Mouse (Mus musculus): ENCODE results near the gene Parp14.

The Parp14 gene

GRCm38 (mm10) chr16:35870581-35871047 lies 730 bp downstream of the Parp14 start:
- peak; percentile 33 for DNase-seq (ENCODE audit: low spot score)

GRCm38 (mm10) chr16:35869656-35870055 lies 1.7 kb downstream of the Parp14 start:
- DNase-seq (ENCODE audit: low spot score) = no peak

- DNase-seq (ENCODE audit: low spot score) = no peak
These were observed 2.2 kb downstream of the Parp14 start for GRCm38 (mm10) chr16:35869126-35869525.

GRCm38 (mm10) chr16:35867726-35868125 lies 3.6 kb downstream of the Parp14 start:
- no peak for DNase-seq (ENCODE audit: low spot score)

- no peak for DNase-seq (ENCODE audit: low spot score)
These were observed 9.3 kb downstream of the Parp14 start for GRCm38 (mm10) chr16:35862057-35862456.

GRCm38 (mm10) chr16:35860236-35860635 lies 11.1 kb downstream of the Parp14 start:
- no peak for DNase-seq (ENCODE audit: low spot score)

- DNase-seq (ENCODE audit: low spot score) = no peak
These were observed 14.6 kb downstream of the Parp14 start for GRCm38 (mm10) chr16:35856766-35857165.

- DNase-seq (ENCODE audit: low spot score) = no peak
These were observed 15.5 kb downstream of the Parp14 start for GRCm38 (mm10) chr16:35855846-35856245.

GRCm38 (mm10) chr16:35847138-35847537 lies 24.2 kb downstream of the Parp14 start:
- DNase-seq (ENCODE audit: low spot score) = no peak

- DNase-seq (ENCODE audit: low spot score) = no peak
These were observed 31.7 kb downstream of the Parp14 start for GRCm38 (mm10) chr16:35839680-35840079.

GRCm38 (mm10) chr16:35834653-35835052 lies 36.7 kb downstream of the Parp14 start:
- no peak for DNase-seq (ENCODE audit: low spot score)

- DNase-seq (ENCODE audit: low spot score) = no peak
These were observed 38.4 kb downstream of the Parp14 start for GRCm38 (mm10) chr16:35832926-35833325.

- DNase-seq (ENCODE audit: low spot score) = no peak
These were observed 41.3 kb downstream of the Parp14 start for GRCm38 (mm10) chr16:35829999-35830398.

- peak; percentile 56 for DNase-seq (ENCODE audit: low spot score)
These were observed 53.9 kb downstream of the Parp14 start for GRCm38 (mm10) chr16:35817255-35818089.

GRCm38 (mm10) chr16:35813119-35813518 lies 58.2 kb downstream of the Parp14 start:
- DNase-seq (ENCODE audit: low spot score) = no peak

- DNase-seq (ENCODE audit: low spot score) = no peak
These were observed 62.5 kb downstream of the Parp14 start for GRCm38 (mm10) chr16:35808838-35809237.

- DNase-seq (ENCODE audit: low spot score) = no peak
These were observed 63.7 kb downstream of the Parp14 start for GRCm38 (mm10) chr16:35807663-35807992.

GRCm38 (mm10) chr16:35806973-35807662 lies 64.2 kb downstream of the Parp14 start:
- no peak for DNase-seq (ENCODE audit: low spot score)

- no peak for DNase-seq (ENCODE audit: low spot score)
These were observed 67.6 kb downstream of the Parp14 start for GRCm38 (mm10) chr16:35803723-35804122.

- no peak for DNase-seq (ENCODE audit: low spot score)
These were observed 69.2 kb downstream of the Parp14 start for GRCm38 (mm10) chr16:35802163-35802562.

- no peak for DNase-seq (ENCODE audit: low spot score)
These were observed 79.3 kb downstream of the Parp14 start for GRCm38 (mm10) chr16:35791962-35792521.

- no peak for DNase-seq (ENCODE audit: low spot score)
These were observed 83.0 kb downstream of the Parp14 start for GRCm38 (mm10) chr16:35788330-35788729.

- DNase-seq (ENCODE audit: low spot score) = no peak
These were observed 83.7 kb downstream of the Parp14 start for GRCm38 (mm10) chr16:35787568-35788189.
